Mouse (Mus musculus) heart, postnatal 0 days (tissue): ENCODE measurements around the gene 9430038I01Rik. TPM values are rescaled to one million over a fixed set of nuclear protein-coding genes. Genes with fewer than 3 reads are reported as not detected.

Experiments
- ATAC-seq: fragments of 200-750 bp; cut with Nextera tagmentation; 2 replicates; pipeline ENCODE4 v1.8.0; 2017; ENCODE audit warnings: low read depth, moderate number of reproducible peaks, moderate library complexity; ENCODE audit not compliant: insufficient read depth
- DNase-seq: peaks from one replicate; pipeline ENCODE4 v3.0.0-alpha.2; 2016; ENCODE audit warnings: low spot score
- H3K27ac ChIP-seq: fragments of 300-500 bp; sonication (generic); 2 replicates; pipeline ENCODE4 v1.5.1; 2014; ENCODE audit warnings: low read depth, mild to moderate bottlenecking
- H3K27me3 ChIP-seq: fragments of 300-500 bp; sonication (generic); 2 replicates; pipeline ENCODE4 v1.6.1; 2014; ENCODE audit warnings: low read length, mixed read lengths; ENCODE audit not compliant: control insufficient read depth, insufficient read depth
- H3K36me3 ChIP-seq: fragments of 300-500 bp; sonication (generic); replicated peaks from 2 replicates; pipeline ENCODE4 v1.6.1; 2014; ENCODE audit warnings: low read length, mixed read lengths; ENCODE audit not compliant: control insufficient read depth, insufficient read depth
- H3K4me1 ChIP-seq: fragments of 300-500 bp; sonication (generic); 2 replicates; pipeline ENCODE4 v1.6.1; 2014; ENCODE audit warnings: antibody characterized with exemption; ENCODE audit not compliant: control insufficient read depth, insufficient read depth
- H3K4me2 ChIP-seq: fragments of 300-500 bp; sonication (generic); 2 replicates; pipeline ENCODE4 v1.6.1; 2014; ENCODE audit warnings: low read depth, mild to moderate bottlenecking, low read length, moderate library complexity
- H3K4me3 ChIP-seq: fragments of 300-500 bp; sonication (generic); 2 replicates; pipeline ENCODE4 v1.5.1; 2014; ENCODE audit warnings: low read depth, low read length
- H3K9ac ChIP-seq: fragments of 300-500 bp; sonication (generic); replicated peaks from 2 replicates; pipeline ENCODE4 v1.6.1; 2014; ENCODE audit warnings: low read depth, low read length, mixed read lengths
- H3K9me3 ChIP-seq: fragments of 300-500 bp; sonication (generic); replicated peaks from 2 replicates; pipeline ENCODE4 v1.6.1; 2016; ENCODE audit warnings: low read length; ENCODE audit not compliant: control insufficient read depth
- CTCF ChIP-seq: IDR thresholded peaks from 2 replicates; pipeline ENCODE4 v1.5.1; 2016; ENCODE audit warnings: antibody characterized with exemption, control low read depth, low read depth
- EP300 ChIP-seq: IDR thresholded peaks from 2 replicates; pipeline ENCODE4 v1.6.1; 2016; ENCODE audit warnings: antibody characterized with exemption, low read depth
- WGBS: fragments of 180-500 bp; shearing (Covaris S2); extraction: QIAGEN DNeasy Blood & Tissue Kit; methylation state at CpG from one replicate; pipeline ENCODE4 v1.1.7; 2014; 5-methylcytosine and 5-hydroxymethylcytosine counted together
- polyA plus RNA-seq: library from polyadenylated mRNA; unstranded; fragments of >200 nt; fragmentation: Nextera tagmentation; extraction: Ambion mirVana; gene quantifications from 2 replicates; pipeline ENCODE4 v1.2.1, GENCODE M21; 2015
- total RNA-seq: library from RNA; depleted of rRNA; stranded (reverse); fragments of >200 nt; gene quantifications from 2 replicates; pipeline ENCODE4 v1.2.3, GENCODE M21; 2014; ENCODE audit warnings: low replicate concordance

The 9430038I01Rik gene
- total and polyA plus RNA-seq, 2 experiments from 2014 or later, result 11.8 to 15.0 TPM

- peak; percentile 95 for DNase-seq
- Histone ChIP-seq H3K9ac (peak within 1 kb of the TSS; percentile 89), H3K9me3 (no peaks in the 10 kb centered on the region), H3K4me1 (peaks cover 17% of the 10 kb centered on the region), H3K4me2 (peak within 1 kb of the TSS; percentile 89), H3K27ac (peak within 1 kb of the TSS; percentile 86), H3K4me3 (peak within 1 kb of the TSS; percentile 94), H3K36me3 (no peaks in the 10 kb centered on the region), H3K27me3 (no peaks in the 10 kb centered on the region)
- TF ChIP-seq CTCF, result no peak
- no peak for TF ChIP-seq EP300
- ATAC-seq, result peak; percentile 100
- under 1% methylated on average over 68 of the region's 69 CpGs for WGBS
Observed at GRCm38 (mm10) chr7:137437440-137438178, 27.0 kb upstream of the 9430038I01Rik start, which contains the start of gene Glrx3. TSS of gene Glrx3 (plus strand) at chr7:137437614.

DNA sequence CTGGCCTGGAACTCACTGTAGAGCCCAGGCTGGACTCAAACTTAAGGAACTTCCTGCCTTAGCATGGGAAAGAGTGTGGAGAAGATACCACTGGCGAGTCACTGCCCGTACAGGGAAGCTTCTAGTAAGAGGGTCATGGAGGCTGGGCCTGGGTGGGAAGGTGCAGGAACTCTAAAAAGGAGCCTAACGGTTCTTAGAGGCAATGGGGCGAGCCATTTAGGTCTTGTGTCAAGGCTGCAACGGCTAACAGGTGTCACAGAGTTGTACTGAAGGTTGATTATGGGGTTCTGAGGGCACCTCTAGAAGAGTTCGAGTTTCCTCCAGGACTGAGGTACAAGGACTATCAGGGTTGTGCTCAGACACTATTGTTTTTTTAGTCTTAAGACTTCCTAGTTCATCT, 26.3 kb upstream of the 9430038I01Rik start:
- 71% methylated on average over 6 of the region's 6 CpGs for WGBS
- peak overlapping the region; percentile 86; the same call in 1 of the 2 replicates for H3K27ac ChIP-seq
- H3K9me3 ChIP-seq, result no peaks in the 10 kb centered on the region
- H3K4me3 ChIP-seq, result 0 out of 2 replicates have a peak overlapping the region, but pooled peaks have one; percentile 94
- TF ChIP-seq EP300, result no peak
- no peak for TF ChIP-seq CTCF
- peak overlapping the region; percentile 16; the same call in 1 of the 2 replicates for H3K4me2 ChIP-seq
- H3K4me1 ChIP-seq, result peaks cover 17% of the 10 kb centered on the region
- DNase-seq (no peak), ATAC-seq (no peak)
- no peaks in the 10 kb centered on the region for H3K27me3 ChIP-seq
- no peak overlapping the region for H3K9ac ChIP-seq
- no peaks in the 10 kb centered on the region for H3K36me3 ChIP-seq

- Histone ChIP-seq H3K4me3 (no peak overlapping the region), H3K27me3 (no peaks in the 10 kb centered on the region), H3K9ac (no peak overlapping the region), H3K4me2 (no peak overlapping the region), H3K4me1 (no peaks in the 10 kb centered on the region), H3K9me3 (no peaks in the 10 kb centered on the region), H3K27ac (no peak overlapping the region), H3K36me3 (no peaks in the 10 kb centered on the region)
- WGBS, result 60% methylated on average over 13 of the region's 13 CpGs
- TF ChIP-seq CTCF, result no peak
- TF ChIP-seq EP300, result no peak
- ATAC-seq (no peak), DNase-seq (no peak)
Observed at GRCm38 (mm10) chr7:137431769-137432603, 21.4 kb upstream of the 9430038I01Rik start.

DNA sequence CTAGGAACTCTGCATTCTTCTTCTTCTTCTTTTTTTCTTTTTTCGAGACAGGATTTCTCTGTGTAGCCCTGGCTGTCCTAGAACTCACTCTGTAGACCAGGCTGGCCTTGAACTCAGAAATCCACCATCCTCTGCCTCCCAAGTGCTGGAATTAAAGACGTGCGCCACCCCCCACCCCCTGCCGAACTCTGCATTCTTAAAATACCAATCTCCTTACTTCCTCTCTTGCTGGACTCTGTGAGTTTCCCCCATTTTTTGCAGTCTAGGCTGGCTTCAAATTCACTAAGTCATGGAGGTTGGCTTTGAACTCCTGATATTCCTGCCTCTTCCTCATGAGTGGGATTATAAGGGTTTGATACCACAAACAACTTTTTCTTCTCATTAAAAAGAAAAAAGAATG, 16.1 kb upstream of the 9430038I01Rik start:
- no peak overlapping the region for H3K27ac ChIP-seq
- WGBS, result 37% methylated on average over 4 of the region's 4 CpGs
- DNase-seq (no peak), ATAC-seq (no peak)
- no peaks in the 10 kb centered on the region for H3K36me3 ChIP-seq
- no peak overlapping the region for H3K4me2 ChIP-seq
- TF ChIP-seq EP300 (no peak), CTCF (no peak)
- H3K27me3 ChIP-seq, result no peaks in the 10 kb centered on the region
- H3K4me1 ChIP-seq, result no peaks in the 10 kb centered on the region
- no peaks in the 10 kb centered on the region for H3K9me3 ChIP-seq
- no peak overlapping the region for H3K9ac ChIP-seq
- H3K4me3 ChIP-seq, result no peak overlapping the region

- no peaks in the 10 kb centered on the region for H3K27me3 ChIP-seq
- no peak overlapping the region for H3K9ac ChIP-seq
- H3K4me1 ChIP-seq, result no peaks in the 10 kb centered on the region
- no peaks in the 10 kb centered on the region for H3K9me3 ChIP-seq
- no peak overlapping the region for H3K27ac ChIP-seq
- DNase-seq, result no peak
- 93% methylated on average over 4 of the region's 4 CpGs for WGBS
- H3K36me3 ChIP-seq, result no peaks in the 10 kb centered on the region
- no peak overlapping the region for H3K4me3 ChIP-seq
- no peak for TF ChIP-seq CTCF
- TF ChIP-seq EP300, result no peak
- ATAC-seq, result no peak
- no peak overlapping the region for H3K4me2 ChIP-seq
Observed at GRCm38 (mm10) chr7:137421236-137421635, 10.7 kb upstream of the 9430038I01Rik start.
